Mouse (Mus musculus) thymus, adult 2 months (tissue): ENCODE results near the gene Nkiras1. TPM values are rescaled to one million over a fixed set of nuclear protein-coding genes. Genes with fewer than 3 reads are reported as not detected.
"Not testable (repeated sequence)": the region's sequence is repeated elsewhere in the genome, so short reads cannot be mapped to it uniquely, and the experiment has no call there.

ENCODE experiments used
- DNase-seq: peaks from one replicate; pipeline ENCODE4 v3.0.0; 2021
- H3K27ac ChIP-seq: fragments of 200-500 bp; 2 replicates; pipeline ENCODE4 v1.5.1; 2012; ENCODE audit warnings: low read length, control low read depth; ENCODE audit not compliant: control insufficient read depth, insufficient read depth
- H3K27me3 ChIP-seq: fragments of 200-500 bp; 2 replicates; pipeline ENCODE4 v1.6.1; 2012; ENCODE audit warnings: mild to moderate bottlenecking, low read length, moderate library complexity, mixed read lengths; ENCODE audit not compliant: control insufficient read depth, insufficient read depth
- H3K36me3 ChIP-seq: fragments of 200-500 bp; 2 replicates; pipeline ENCODE4 v1.6.1; 2012; ENCODE audit warnings: mild to moderate bottlenecking, low read length, moderate library complexity; ENCODE audit not compliant: control insufficient read depth, insufficient read depth
- H3K4me1 ChIP-seq: fragments of 200-500 bp; replicated peaks from 2 replicates; pipeline ENCODE4 v1.6.1; 2012; ENCODE audit warnings: low read length; ENCODE audit not compliant: control insufficient read depth, insufficient read depth
- H3K4me3 ChIP-seq: fragments of 200-500 bp; 2 replicates; pipeline ENCODE4 v1.5.1; 2012; ENCODE audit warnings: mild to moderate bottlenecking, low read length, control low read depth, moderate library complexity; ENCODE audit not compliant: control insufficient read depth, insufficient read depth
- CTCF ChIP-seq: fragments of 200-500 bp; IDR thresholded peaks from 2 replicates; pipeline ENCODE4 v1.5.1; 2012; ENCODE audit warnings: mild to moderate bottlenecking, control low read depth, low read length, moderate library complexity, borderline replicate concordance; ENCODE audit not compliant: control insufficient read depth, poor library complexity, insufficient read depth; ENCODE audit errors: extremely low read depth
- POLR2A ChIP-seq: fragments of 200-500 bp; IDR thresholded peaks from 2 replicates; pipeline ENCODE4 v1.6.1; 2012; ENCODE audit warnings: mild to moderate bottlenecking, low read length, control low read depth, moderate library complexity; ENCODE audit not compliant: control insufficient read depth, poor library complexity, insufficient read depth; ENCODE audit errors: extremely low read depth
- WGBS: fragments of 180-500 bp; shearing (Covaris S2); methylation state at CpG from one replicate; pipeline ENCODE4 v1.1.7; 2018; 5-methylcytosine and 5-hydroxymethylcytosine counted together
- polyA plus RNA-seq: library from polyadenylated mRNA; depleted of rRNA; stranded (reverse); fragments of >200 nt; gene quantifications from 2 replicates; pipeline ENCODE4 v1.2.3, GENCODE M21; 2012

Gene Nkiras1
- polyA plus RNA-seq, 1 experiment = 4.7 TPM

GRCm38 (mm10) chr14:18241786-18242185 is 29.1 kb upstream of the Nkiras1 start:
- Histone ChIP-seq H3K4me3 (no peak overlapping the region), H3K27ac (no peak overlapping the region), H3K4me1 (peaks cover 5% of the 10 kb centered on the region), H3K36me3 (no peaks in the 10 kb centered on the region), H3K27me3 (no peaks in the 10 kb centered on the region)
- no peak for TF ChIP-seq POLR2A
- no peak for TF ChIP-seq CTCF
- WGBS = 13% methylated on average over 4 of the region's 4 CpGs
- peak; percentile 14 for DNase-seq

- no peak for DNase-seq
- no peak overlapping the region for H3K4me3 ChIP-seq
- H3K27ac ChIP-seq = no peak overlapping the region
- no peaks in the 10 kb centered on the region for H3K27me3 ChIP-seq
- peaks cover 5% of the 10 kb centered on the region for H3K4me1 ChIP-seq
- no peaks in the 10 kb centered on the region for H3K36me3 ChIP-seq
- no peak for TF ChIP-seq CTCF
- no peak for TF ChIP-seq POLR2A
- 91% methylated on average over 21 of the region's 21 CpGs for WGBS
Measured at GRCm38 (mm10) chr14:18242638-18243130, 28.3 kb upstream of the Nkiras1 start.

- DNase-seq = no peak
- H3K27ac ChIP-seq = no peak overlapping the region
- 93% methylated on average over 3 of the region's 3 CpGs for WGBS
- peaks cover 3% of the 10 kb centered on the region for H3K4me1 ChIP-seq
- no peaks in the 10 kb centered on the region for H3K36me3 ChIP-seq
- H3K27me3 ChIP-seq = no peaks in the 10 kb centered on the region
- no peak overlapping the region for H3K4me3 ChIP-seq
- no peak for TF ChIP-seq POLR2A
- TF ChIP-seq CTCF = no peak
Measured at GRCm38 (mm10) chr14:18261203-18261602, 9.7 kb upstream of the Nkiras1 start.

GRCm38 (mm10) chr14:18263427-18263826 is 7.5 kb upstream of the Nkiras1 start:
- no peak for DNase-seq
- Histone ChIP-seq H3K27ac (no peak overlapping the region), H3K4me3 (no peak overlapping the region), H3K27me3 (no peaks in the 10 kb centered on the region), H3K36me3 (peaks cover 12% of the 10 kb centered on the region; the same call in 1 of the 2 replicates), H3K4me1 (peaks cover 3% of the 10 kb centered on the region)
- TF ChIP-seq POLR2A (no peak), CTCF (no peak)
- WGBS = 75% methylated on average over 4 of the region's 4 CpGs

- H3K36me3 ChIP-seq = peaks cover 18% of the 10 kb centered on the region; the same call in 1 of the 2 replicates
- peak overlapping the region; percentile 88 for H3K4me3 ChIP-seq
- H3K4me1 ChIP-seq, H3K27ac ChIP-seq, DNase-seq, H3K27me3 ChIP-seq: not testable (repeated sequence)
- under 1% methylated on average over 24 of the region's 24 CpGs for WGBS
Measured at GRCm38 (mm10) chr14:18269947-18270528, 898 bp upstream of the Nkiras1 start.

GRCm38 (mm10) chr14:18271666-18272065 is 730 bp downstream of the Nkiras1 start:
- Histone ChIP-seq H3K27me3 (no peaks in the 10 kb centered on the region), H3K4me1 (peaks cover 5% of the 10 kb centered on the region), H3K36me3 (peaks cover 16% of the 10 kb centered on the region; the same call in 1 of the 2 replicates), H3K4me3 (no peak overlapping the region), H3K27ac (no peak overlapping the region)
- DNase-seq = no peak
- TF ChIP-seq POLR2A (no peak), CTCF (no peak)
- 3% methylated on average over 7 of the region's 7 CpGs for WGBS

- peaks cover 5% of the 10 kb centered on the region for H3K4me1 ChIP-seq
- TF ChIP-seq POLR2A (no peak), CTCF (no peak)
- WGBS = 98% methylated on average over 1 of the region's 1 CpGs
- H3K27ac ChIP-seq = no peak overlapping the region
- no peak overlapping the region for H3K4me3 ChIP-seq
- H3K36me3 ChIP-seq = peaks cover 23% of the 10 kb centered on the region
- H3K27me3 ChIP-seq = no peaks in the 10 kb centered on the region
- no peak for DNase-seq
Measured at GRCm38 (mm10) chr14:18274526-18274925, 3.6 kb downstream of the Nkiras1 start.
